Mouse (Mus musculus): Measurements from ENCODE around the gene Acat1.

GRCm38 (mm10) chr9:53603384-53603783 lies 6.8 kb downstream of the Acat1 start:
- TF ChIP-seq CTCF (IDR thresholded peaks at IDR 0.05; ENCODE audit: low read depth, low read length) (no peak), EP300 (IDR thresholded peaks at IDR 0.05; ENCODE audit: insufficient read depth, low read depth, low read length) (no peak), POLR2A (IDR thresholded peaks at IDR 0.05; ENCODE audit: insufficient read depth, low read length) (no peak)
